Mouse (Mus musculus) megakaryocyte-erythroid progenitor cell, adult 5-6 weeks (primary cell): ENCODE measurements around the gene Acr. TPM values are rescaled to one million over a fixed set of nuclear protein-coding genes. Genes with fewer than 3 reads are reported as not detected.

Experiments used
- ATAC-seq: replicated peaks from 2 replicates; pipeline ENCODE4 v1.8.0; 2016; ENCODE audit warnings: mild to moderate bottlenecking, inconsistent platforms; ENCODE audit not compliant: severe bottlenecking, poor library complexity, low FRiP score, low TSS enrichment
- total RNA-seq, 2 experiments: library from RNA; stranded (forward) in 1 of 2; stranded (reverse) in 1 of 2; fragments of 200-1000, 215-1000 nt in 1 of 2; fragments of >200 nt in 1 of 2; fragmentation: Nextera tagmentation in 1 of 2; gene quantifications; 2 replicates each; pipeline ENCODE4 v1.2.3; 2014 to 2017

Acr gene
- total RNA-seq (2014; fragmentation: Nextera tagmentation) (1.3 and 4.0 TPM in 2 replicates), total RNA-seq (2017) (not detected in 2 replicates)

DNA sequence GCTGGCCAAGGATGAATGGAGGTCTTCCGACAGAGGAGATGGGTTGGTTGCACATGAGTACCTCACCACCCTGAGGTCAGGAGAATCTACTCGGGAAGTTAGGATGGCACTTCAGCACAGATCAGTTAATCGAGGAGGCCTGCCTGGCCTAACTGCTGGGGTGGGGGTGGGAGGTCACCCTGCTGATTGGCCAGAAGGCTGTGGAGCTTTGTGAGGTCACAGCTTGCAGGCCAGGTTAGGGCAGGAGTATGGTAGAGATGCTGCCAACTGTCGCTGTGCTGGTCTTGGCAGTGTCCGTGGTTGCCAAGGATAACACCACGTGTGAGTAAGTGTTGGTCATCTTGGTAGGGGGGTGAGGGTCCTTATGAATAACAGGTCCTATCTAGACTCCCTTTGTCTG, at the start of gene Acr:
Acr (plus strand) TSS at position 213 of the 400 bp plus-strand sequence.
- no peak for ATAC-seq

DNA sequence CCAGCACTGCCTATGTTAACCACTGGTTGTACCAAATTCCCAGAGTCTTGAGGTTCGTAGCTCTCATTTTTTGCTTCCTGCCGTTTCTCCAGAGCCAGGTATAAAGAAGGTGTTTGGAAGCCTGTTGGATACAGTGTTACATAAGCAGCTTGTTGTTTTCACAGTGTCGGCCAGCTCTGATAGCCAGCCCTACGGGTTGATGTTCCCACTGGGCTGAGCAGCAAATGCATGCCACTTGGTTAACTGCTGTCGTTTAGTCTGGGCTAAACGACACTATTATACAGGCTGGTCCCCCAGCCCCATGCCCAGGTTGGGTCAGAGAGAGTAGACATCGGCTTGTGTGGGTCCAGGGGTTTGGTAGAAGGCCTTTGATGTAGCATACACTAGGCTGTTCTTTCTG, 46.2 kb upstream of the Acr start:
- ATAC-seq = no peak

DNA sequence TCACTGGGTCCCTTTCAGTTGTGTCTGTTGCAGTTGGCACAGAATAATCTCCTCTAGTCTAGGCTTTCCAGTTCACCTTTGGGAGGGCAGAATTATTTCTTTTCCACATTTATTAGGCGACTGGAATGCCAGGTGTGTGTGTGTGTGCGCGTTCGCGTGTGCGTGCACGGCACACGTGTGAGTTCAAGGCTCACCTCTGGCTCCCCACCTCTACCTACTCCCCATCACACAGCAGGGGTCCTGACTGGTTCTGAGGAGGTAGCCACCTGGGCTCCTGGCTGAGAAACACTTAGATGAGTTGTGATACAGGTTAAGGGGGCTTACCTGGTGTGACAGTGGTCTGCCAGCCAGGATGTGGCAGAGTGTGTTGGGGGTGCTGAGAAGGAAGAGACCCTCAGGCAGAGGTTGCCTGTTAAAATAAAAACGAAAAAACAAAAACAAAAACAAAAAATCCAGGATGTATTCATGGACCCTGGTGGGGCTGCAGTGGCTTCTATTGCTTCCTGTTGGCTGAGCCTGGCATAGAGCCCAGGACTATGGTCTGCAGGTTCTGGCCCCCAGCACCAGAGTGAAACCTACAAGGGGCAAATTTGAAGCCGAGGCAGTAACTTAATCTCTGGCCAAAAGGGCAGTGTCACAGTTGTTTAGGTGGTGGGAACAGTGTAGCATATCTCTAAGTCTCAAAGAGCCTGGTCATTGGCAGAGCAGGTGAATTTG, 45.4 kb upstream of the Acr start:
- no peak for ATAC-seq

DNA sequence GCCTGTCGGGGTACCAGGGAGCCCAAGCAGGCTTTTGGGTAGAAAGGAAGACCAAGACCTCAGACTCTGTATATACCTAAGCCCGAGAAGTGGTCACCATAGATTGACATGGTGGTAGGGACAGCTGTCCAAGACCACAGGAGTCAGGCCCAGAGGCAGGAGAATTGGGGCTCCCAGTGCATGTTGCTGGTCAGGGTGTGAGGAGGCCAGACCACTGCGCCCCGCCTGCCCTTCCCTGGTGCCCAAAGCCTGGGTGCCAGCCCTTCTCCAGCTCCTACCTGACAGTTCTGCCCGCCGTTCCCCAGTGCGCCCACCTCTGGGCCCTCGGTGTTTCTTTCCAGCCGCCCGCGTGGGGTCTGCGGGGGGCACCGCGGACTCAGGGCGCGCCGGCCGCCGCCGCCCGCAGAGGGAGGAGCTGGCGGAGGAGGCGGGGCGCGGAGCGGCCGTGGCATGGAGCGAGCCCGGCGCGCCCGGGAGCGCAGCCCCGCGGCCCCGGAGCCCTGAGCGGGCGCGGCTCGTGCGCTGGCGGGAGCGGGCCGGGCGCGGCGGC, 44.8 kb upstream of the Acr start:
- no peak; the same call in 1 of the 2 replicates for ATAC-seq

DNA sequence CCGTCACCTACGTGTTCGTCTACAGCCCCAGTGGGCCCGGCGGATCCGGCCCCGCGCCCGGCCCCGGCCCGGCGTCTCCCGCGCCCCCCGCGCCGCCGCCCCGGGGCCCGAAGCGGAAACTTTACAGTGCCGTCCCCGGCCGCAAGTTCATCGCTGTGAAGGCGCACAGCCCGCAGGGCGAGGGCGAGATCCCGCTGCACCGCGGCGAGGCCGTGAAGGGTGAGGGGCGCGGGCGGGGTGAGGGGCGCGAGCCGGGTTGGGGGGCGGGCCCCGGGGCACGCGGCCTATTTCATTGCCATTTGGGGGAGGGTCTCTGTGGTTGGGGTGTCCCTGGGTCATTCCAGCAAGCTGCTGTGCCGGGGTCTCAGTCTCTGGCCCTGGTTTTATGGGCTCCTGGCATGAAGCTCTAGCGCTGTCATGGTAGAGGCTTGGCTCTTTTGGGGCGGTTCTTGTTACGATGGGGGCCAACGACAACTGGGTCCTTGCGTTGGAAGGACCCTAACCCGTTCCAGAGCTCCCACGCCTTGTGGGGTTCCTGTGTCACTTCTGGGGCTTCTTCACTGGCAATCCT, 44.0 kb upstream of the Acr start:
- ATAC-seq = no peak

DNA sequence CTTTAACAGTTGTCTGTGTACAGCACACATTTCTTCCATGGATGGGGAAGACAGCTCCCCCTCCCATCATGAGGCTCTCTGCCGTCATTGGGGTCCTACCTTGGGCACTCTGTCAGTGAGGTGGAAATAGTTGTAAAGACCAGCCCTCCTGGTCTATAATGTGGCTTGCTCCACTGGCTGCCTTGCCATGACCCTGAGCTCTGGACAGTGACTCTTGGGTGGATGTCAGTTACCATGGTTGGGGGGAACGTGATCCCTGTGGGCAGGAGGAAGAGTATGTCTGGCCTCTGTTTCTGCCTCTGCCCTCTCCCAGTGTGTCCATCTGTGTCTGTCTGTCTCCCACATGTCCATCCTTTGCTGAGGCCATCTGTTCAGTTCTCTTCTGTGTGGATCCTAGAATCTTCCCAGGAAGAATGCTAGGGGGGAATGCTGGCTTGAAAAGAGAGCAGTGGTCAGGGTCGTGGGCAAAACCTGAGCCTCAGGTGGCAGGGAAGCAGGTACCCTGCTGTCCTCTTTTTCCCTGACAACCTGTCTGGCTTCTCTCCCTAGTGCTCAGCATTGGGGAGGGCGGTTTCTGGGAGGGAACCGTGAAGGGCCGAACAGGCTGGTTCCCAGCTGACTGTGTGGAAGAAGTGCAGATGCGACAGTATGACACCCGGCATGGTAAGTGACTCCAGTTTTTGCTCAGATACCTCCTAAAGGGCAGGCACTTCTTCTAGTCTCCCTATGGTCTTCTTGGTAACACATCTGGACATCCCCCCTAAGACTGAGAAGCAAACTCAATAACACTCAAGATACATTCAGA, 43.3 kb upstream of the Acr start:
- ATAC-seq = no peak

DNA sequence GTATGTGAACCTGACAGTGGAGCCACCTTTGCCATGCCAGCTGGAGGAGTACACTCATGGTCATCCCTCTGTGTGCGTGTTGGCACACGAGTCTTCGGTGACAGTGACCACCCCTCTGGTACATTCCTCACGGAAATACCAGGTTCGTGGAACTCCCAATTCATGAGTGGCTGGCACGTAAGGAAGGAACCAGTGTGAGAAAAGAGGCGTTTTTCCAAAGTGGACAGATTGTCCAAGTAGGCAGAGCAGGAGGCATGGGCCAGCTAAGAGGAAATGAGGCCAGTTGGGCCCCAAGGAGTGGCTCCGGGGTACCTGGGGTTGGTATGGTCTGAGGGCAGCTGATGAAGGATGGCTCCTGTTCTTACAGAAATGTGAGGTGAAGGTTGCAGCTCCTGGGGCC, 42.7 kb upstream of the Acr start:
- no peak for ATAC-seq

DNA sequence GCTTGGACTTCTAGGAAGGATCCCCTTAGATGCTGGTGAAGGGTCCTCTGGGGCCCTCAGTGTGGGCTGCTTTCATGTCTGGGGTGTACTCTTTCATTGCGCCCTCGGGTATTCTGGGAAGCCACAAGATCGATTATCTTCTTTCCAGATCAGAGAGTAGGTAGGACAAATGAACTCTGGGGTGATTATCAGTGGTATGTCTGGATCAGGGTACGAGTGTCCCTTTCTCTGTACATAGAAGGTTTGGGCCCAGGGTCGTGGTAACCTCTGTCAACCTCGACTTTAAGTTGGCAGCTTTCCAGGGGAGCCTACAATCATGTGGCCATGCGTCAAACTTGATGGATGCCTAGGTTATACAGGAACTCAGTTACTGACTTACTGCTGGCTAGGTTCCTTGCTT, 42.2 kb upstream of the Acr start:
- no peak for ATAC-seq

DNA sequence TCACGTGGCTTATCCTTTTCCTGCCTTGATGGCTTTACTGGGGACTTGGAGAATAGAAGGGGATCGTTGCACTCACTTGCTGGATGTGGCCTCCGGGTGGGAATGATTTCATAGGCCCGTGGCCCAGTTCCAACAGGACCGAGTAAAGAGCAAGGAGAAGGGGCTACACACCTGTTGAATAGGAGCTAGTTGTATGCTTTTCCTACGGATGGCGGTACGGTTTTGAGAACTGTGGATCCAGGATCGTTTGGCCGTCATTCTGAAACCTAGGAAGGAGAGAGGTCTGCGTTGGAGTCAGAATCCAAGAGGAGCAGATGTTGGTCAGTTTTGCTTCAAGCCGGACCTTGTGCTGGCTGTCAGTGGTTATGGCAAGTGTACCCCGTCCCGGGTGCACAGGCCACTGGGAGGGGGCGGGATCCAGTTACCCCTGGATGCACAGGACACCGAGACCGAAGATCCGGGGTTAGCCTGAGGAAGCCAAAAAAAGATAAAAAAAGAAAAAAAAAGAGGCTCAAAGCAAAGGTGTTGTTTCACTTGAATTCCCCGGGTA, 41.3 kb upstream of the Acr start:
- no peak for ATAC-seq

DNA sequence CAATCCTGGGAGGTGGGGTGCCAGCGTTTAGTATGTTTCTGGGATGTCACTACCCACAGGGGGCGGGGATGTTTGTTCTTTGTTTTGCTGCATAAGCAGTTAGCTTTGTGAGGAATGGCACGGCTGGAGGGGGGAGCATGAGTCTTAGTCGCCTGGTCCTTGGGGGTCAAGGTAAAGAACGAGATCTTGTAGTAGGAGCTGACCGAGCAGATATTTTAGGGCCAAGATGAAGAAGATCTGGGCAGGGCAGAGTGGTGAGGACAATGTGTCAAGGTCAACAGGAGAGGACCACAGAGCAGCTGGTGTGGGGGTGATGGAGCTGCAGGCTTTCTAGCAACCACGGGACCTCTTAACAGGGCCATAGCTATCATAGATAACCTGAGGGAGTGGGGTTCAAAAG, 40.7 kb upstream of the Acr start:
- ATAC-seq = no peak

DNA sequence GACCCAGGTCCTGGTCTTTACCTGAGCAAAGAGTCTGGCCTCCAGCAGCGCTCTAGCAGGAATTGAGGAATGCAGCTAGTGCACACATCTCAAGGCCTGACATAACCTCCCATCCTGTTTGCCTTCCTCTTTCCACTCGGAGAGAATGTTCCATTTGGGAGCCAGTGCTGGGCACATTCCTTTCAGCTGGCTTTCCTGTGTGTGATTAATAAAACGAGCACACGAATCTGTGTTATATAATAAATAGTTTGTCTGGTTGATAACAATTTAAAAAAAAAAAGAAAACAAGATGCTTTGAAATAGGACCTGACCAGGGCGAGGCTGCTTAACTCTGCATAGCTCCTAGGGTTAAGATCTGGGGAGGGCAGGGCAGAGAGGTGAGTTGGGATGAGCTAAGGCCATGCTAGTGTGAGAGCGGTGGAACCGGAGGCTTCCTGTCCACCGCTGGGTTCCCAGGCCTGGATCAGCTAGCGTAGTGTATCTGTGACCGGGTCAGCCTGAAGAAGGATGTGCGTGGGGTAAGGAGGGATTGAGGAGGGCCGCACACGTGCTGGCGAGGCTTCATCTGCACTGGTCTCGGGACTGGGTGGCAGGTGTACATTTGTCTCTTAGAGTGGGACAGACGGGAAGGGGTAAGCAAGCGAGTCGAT, 39.8 kb upstream of the Acr start:
- no peak for ATAC-seq

DNA sequence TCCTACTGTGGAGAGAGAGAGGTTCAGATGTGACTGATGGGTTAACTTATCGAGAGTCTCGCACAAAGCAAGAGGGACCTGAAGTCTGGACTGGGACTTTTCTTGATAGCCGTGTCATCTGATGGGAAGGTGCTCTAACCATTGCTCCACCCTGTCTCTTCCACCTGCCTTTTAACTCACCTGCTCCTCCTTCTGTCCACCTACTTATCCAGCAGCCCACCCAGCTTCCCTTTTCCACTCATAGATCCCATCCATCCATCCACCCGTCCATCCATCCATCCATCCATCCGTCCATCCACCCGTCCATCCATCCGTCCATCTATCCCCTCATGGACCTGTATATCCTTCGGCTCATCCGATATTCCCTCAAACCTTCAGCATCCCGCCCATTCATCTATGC, 39.2 kb upstream of the Acr start:
- ATAC-seq = no peak

DNA sequence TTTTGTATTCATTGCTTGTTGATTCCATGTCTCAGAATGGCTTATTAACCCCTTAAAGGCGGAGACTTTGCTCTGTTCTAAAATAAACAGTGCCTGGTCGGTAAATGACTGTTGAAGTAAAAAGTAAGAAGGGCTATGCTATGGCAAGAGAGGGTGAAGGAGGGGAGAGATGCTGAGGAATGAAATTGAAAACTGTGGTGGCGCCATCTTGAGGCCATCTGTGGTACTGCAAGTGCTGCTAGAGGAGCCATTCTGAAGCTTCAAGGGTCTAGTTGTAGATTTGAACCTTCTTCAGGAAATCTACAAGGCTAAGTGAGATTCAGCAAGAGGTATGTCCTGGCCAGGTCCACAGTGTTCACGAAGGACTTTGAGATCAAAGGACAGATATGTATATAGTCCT, 37.8 kb upstream of the Acr start:
- ATAC-seq = peak; percentile 39

DNA sequence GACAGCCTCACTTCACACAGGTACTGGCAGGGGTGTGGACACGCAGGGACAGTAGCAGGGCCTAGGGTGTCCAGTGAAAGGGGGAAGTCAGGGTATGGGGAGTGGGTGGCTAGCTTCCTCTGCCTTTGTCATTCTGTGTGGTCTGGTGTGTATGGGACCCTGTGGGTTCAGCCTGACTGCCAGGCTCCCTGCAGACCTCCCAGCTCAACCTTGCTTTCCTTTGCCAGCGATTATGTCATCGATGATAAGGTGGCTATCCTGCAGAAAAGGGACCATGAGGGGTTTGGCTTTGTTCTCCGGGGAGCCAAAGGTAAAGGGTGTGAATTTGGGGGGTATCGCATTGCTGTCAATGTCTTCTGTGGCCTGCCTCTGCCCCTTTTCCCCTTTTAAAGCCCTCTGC, 36.7 kb upstream of the Acr start:
- no peak for ATAC-seq

DNA sequence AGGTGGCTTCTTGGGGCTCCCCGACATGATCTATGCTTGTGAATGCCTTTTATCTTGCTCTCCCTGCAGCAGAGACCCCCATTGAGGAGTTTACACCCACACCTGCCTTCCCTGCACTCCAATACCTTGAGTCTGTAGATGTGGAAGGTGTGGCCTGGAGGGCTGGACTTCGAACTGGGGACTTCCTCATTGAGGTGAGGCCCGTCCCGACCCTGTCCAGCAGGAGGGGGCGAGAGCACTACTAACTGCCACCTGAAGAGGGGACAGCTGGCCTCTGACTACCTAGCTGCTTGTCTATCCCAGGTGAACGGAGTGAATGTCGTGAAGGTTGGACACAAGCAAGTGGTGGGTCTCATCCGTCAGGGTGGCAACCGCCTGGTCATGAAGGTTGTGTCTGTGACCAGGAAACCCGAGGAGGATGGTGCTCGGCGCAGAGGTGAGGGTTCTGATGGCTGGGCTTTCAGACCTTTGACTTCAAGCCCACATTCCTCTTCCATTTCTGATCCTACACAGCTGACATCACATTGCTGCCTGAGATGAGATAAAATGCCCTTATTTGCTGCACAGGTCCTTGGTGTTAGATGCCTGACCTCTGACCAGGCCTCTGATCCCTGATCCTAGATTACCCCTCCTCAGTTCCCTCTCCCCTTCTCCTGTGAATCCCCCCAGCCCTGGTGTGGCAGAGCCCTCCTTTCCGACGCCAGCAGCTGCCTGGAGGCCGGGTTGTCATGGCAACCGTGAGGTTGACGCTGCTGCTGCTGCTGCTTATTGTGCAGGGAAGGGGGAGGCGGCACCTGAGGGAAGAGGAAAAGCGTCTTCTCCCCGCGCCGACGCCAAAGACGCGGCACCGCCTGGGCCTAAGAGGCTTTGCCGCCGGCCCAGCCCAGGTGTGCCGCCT, 35.9 kb upstream of the Acr start:
- ATAC-seq = no peak

DNA sequence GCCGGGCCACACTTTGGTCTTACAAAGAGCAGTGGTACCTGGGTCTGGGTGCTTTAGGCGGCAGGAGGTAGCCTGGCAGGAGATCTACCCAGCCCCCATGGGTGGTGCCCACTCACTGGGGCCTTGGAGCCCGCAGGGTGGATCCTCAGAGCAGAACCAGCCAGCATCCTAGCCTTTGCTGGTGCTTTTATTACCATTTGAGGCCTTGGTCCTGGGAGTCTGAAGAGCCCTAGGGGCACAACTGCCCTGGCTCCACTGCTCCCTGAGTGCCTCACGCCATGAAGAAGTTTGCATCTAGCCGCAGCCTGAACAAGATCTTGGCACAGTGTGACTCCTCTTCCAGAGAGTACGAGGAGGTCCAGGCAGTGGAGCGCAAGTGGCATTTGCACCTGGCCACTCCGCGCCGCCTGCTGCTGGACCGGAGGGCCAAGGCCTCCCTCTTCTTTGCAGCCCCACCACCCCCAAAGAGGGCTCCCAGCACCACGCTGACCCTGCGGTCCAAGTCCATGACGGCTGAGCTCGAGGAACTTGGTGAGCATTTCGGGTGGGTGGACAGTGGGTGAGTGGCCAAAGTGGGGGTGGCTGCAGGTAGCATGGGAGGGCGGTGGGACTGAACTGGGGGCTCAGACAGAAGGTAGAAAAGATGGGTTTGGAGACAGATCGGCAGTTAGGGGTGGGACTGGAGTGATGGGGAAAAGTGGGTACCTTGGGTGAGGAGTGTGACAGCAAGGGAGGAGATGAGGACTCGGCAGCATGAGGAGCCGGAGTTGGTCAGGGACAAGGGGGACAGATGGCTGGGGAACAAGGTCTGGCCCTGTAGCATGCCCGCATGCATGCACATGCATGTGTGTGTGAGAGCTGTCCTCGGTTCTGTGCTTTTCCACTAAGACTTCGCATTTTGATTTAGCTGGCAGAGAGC, 34.9 kb upstream of the Acr start:
- no peak for ATAC-seq

DNA sequence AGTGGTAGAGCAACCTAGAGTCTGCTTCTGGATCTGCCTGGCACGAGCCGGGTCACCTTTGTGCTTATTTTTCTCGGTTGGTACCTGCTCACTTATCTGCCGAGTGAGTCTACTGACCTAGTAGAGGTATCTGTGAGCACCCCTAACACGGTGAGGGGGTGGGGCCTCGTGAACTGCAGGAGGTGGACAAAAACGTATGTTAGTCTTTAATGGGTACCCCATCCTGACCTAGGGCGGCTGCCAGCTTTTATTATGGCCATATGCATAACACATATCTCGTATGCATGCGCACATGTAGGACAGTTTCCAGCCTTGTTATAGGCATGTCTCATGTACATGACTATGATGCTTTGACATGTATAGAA, 34.3 kb upstream of the Acr start:
- ATAC-seq = no peak

DNA sequence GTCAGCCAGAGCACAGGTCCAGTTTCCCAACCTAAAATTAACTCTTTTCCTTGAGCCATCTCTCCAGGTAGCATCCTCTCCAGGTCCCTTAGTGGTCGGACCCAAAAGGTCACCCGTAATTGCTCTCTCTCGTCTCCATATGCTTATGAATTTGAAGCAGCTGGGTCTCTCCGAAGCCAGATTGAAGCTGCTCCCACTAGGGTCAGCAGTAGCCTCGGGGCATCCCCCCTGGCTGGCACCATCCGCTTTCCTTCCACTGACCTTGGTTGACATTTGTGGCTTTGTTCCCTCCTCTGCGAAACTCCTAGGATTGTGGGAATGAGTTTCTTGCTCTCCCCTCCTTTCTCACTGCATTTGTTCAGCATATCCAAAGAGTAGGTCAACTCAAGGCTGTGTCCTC, 24.0 kb upstream of the Acr start:
- ATAC-seq = no peak
